Mouse (Mus musculus) heart, adult 2 months (tissue): ENCODE data around the gene Nbeal2. TPM values are rescaled to one million over a fixed set of nuclear protein-coding genes. Genes with fewer than 3 reads are reported as not detected.

Experiments
- DNase-seq, 2 experiments: peaks; one replicate each; pipeline ENCODE4 v3.0.0; 2021
- H3K27ac ChIP-seq: fragments of 200-600 bp; 2 replicates; pipeline ENCODE4 v1.8.1; 2022
- H3K27me3 ChIP-seq: fragments of 200-500 bp; 2 replicates; pipeline ENCODE4 v1.6.1; 2012; ENCODE audit warnings: mild to moderate bottlenecking, low read length, inconsistent platforms, mixed read lengths; ENCODE audit not compliant: control insufficient read depth, insufficient read depth
- H3K36me3 ChIP-seq: fragments of 200-500 bp; 2 replicates; pipeline ENCODE4 v1.6.1; 2012; ENCODE audit warnings: low read length, inconsistent platforms; ENCODE audit not compliant: control insufficient read depth, insufficient read depth
- H3K4me1 ChIP-seq: fragments of 200-500 bp; 2 replicates; pipeline ENCODE4 v1.6.1; 2011; ENCODE audit warnings: low read length; ENCODE audit not compliant: control insufficient read depth, insufficient read depth
- H3K4me3 ChIP-seq: fragments of 200-600 bp; 2 replicates; pipeline ENCODE4 v1.8.1; 2022
- H3K79me2 ChIP-seq: fragments of 200-500 bp; replicated peaks from 2 replicates; pipeline ENCODE4 v1.6.1; 2012; ENCODE audit warnings: mild to moderate bottlenecking, inconsistent platforms, low read length, moderate library complexity, mixed read lengths; ENCODE audit not compliant: control insufficient read depth, insufficient read depth
- H3K9ac ChIP-seq: fragments of 200-500 bp; 2 replicates; pipeline ENCODE4 v1.6.1; 2012; ENCODE audit warnings: low read depth, mild to moderate bottlenecking, control low read depth, inconsistent platforms, low read length, mixed read lengths
- CTCF ChIP-seq: fragments of 200-600 bp; IDR thresholded peaks from 2 replicates; pipeline ENCODE4 v1.8.1; 2022; ENCODE audit warnings: antibody characterized with exemption, mild to moderate bottlenecking, moderate library complexity
- EP300 ChIP-seq: fragments of 200-500 bp; IDR thresholded peaks from 2 replicates; pipeline ENCODE4 v1.6.1; 2011; ENCODE audit warnings: low read depth, low read length, control low read depth; ENCODE audit not compliant: insufficient read depth
- POLR2A ChIP-seq: fragments of 200-500 bp; IDR thresholded peaks from 2 replicates; pipeline ENCODE4 v1.6.1; 2011; ENCODE audit warnings: mild to moderate bottlenecking, low read depth, low read length, control low read depth; ENCODE audit not compliant: insufficient read depth
- WGBS: fragments of 180-500 bp; shearing (Covaris S2); methylation state at CpG from one replicate; pipeline ENCODE4 v1.1.7; 2018; 5-methylcytosine and 5-hydroxymethylcytosine counted together
- intact Hi-C: fragments of 180-260 bp; cut with DNase I; formaldehyde crosslinking; loops from one replicate; pipeline ENCODE4 v1.15.1; 2025
- polyA plus RNA-seq: library from polyadenylated mRNA; depleted of rRNA; stranded (reverse); fragments of >200 nt; gene quantifications from 2 replicates; pipeline ENCODE4 v1.2.3, GENCODE M21; 2012
- total RNA-seq, 2 experiments: library from RNA; stranded (reverse); gene quantifications; 2 replicates each; pipeline ENCODE4 v1.2.3; 2021

The Nbeal2 gene
- total and polyA plus RNA-seq, 3 experiments: 7.6 to 18.4 (median 8.5) TPM

GRCm38 (mm10) chr9:110696427-110696826, 42.5 kb upstream of the Nbeal2 start:
- Histone ChIP-seq H3K9ac (no peak overlapping the region), H3K27ac (no peak overlapping the region), H3K27me3 (no peaks in the 10 kb centered on the region), H3K4me3 (no peak overlapping the region), H3K4me1 (peaks cover 3% of the 10 kb centered on the region), H3K79me2 (no peaks in the 10 kb centered on the region), H3K36me3 (no peaks in the 10 kb centered on the region)
- intact Hi-C loops: no loop called here
- 93% methylated on average over 5 of the region's 5 CpGs for WGBS
- TF ChIP-seq POLR2A: no peak
- no peak for TF ChIP-seq EP300
- TF ChIP-seq CTCF: no peak
- DNase-seq: no peak

- Histone ChIP-seq H3K4me3 (no peak overlapping the region), H3K4me1 (peaks cover 3% of the 10 kb centered on the region), H3K79me2 (no peaks in the 10 kb centered on the region), H3K27ac (no peak overlapping the region), H3K27me3 (no peaks in the 10 kb centered on the region), H3K9ac (no peak overlapping the region), H3K36me3 (no peaks in the 10 kb centered on the region)
- DNase-seq: no peak
- intact Hi-C loops: no loop called here
- no peak for TF ChIP-seq POLR2A
- no peak for TF ChIP-seq EP300
- no peak for TF ChIP-seq CTCF
- 80% methylated on average over 4 of the region's 4 CpGs for WGBS
Observed at GRCm38 (mm10) chr9:110695165-110695755, 41.3 kb upstream of the Nbeal2 start.

- H3K4me3 ChIP-seq: no peak overlapping the region
- peak in 1 of 2 experiments; percentile 46 for DNase-seq
- H3K27me3 ChIP-seq: no peaks in the 10 kb centered on the region
- 69% methylated on average over 8 of the region's 8 CpGs for WGBS
- H3K79me2 ChIP-seq: no peaks in the 10 kb centered on the region; the same call in 1 of the 2 replicates
- H3K36me3 ChIP-seq: no peaks in the 10 kb centered on the region
- H3K27ac ChIP-seq: no peak overlapping the region; the same call in 1 of the 2 replicates
- intact Hi-C loops: no loop called here
- TF ChIP-seq EP300: no peak
- no peak for TF ChIP-seq CTCF
- no peak for TF ChIP-seq POLR2A
- H3K9ac ChIP-seq: peak overlapping the region; percentile 3; the same call in 1 of the 2 replicates
- H3K4me1 ChIP-seq: peaks cover 20% of the 10 kb centered on the region
Observed at GRCm38 (mm10) chr9:110689261-110689779, 35.4 kb upstream of the Nbeal2 start.

- Histone ChIP-seq H3K9ac (no peak overlapping the region), H3K79me2 (no peaks in the 10 kb centered on the region; the same call in 1 of the 2 replicates), H3K27ac (no peak overlapping the region), H3K4me3 (no peak overlapping the region), H3K27me3 (no peaks in the 10 kb centered on the region), H3K4me1 (peaks cover 33% of the 10 kb centered on the region), H3K36me3 (no peaks in the 10 kb centered on the region; the same call in none of the 2 replicates)
- no peak for DNase-seq
- TF ChIP-seq POLR2A (no peak), CTCF (no peak), EP300 (no peak)
- intact Hi-C loops: no loop called here
- WGBS: 59% methylated on average over 2 of the region's 2 CpGs
Observed at GRCm38 (mm10) chr9:110687846-110688245, 33.9 kb upstream of the Nbeal2 start.

- intact Hi-C loops: no loop called here
- DNase-seq: no peak
- no peak overlapping the region for H3K27ac ChIP-seq
- no peak overlapping the region for H3K9ac ChIP-seq
- H3K27me3 ChIP-seq: no peaks in the 10 kb centered on the region
- H3K79me2 ChIP-seq: no peaks in the 10 kb centered on the region; the same call in 1 of the 2 replicates
- peaks cover 36% of the 10 kb centered on the region for H3K4me1 ChIP-seq
- H3K36me3 ChIP-seq: no peaks in the 10 kb centered on the region; the same call in none of the 2 replicates
- WGBS: 86% methylated on average over 5 of the region's 5 CpGs
- TF ChIP-seq EP300 (no peak), POLR2A (no peak), CTCF (no peak)
- no peak overlapping the region for H3K4me3 ChIP-seq
Observed at GRCm38 (mm10) chr9:110687061-110687460, 33.1 kb upstream of the Nbeal2 start.

- H3K27ac ChIP-seq: no peak overlapping the region
- no peak for TF ChIP-seq POLR2A
- TF ChIP-seq EP300: no peak
- H3K36me3 ChIP-seq: no peaks in the 10 kb centered on the region; the same call in none of the 2 replicates
- intact Hi-C loops: no loop called here
- no peaks in the 10 kb centered on the region for H3K27me3 ChIP-seq
- H3K9ac ChIP-seq: no peak overlapping the region
- no peak for DNase-seq
- H3K79me2 ChIP-seq: no peaks in the 10 kb centered on the region; the same call in 1 of the 2 replicates
- WGBS: 64% methylated on average over 3 of the region's 3 CpGs
- H3K4me3 ChIP-seq: no peak overlapping the region
- peaks cover 39% of the 10 kb centered on the region for H3K4me1 ChIP-seq
Observed at GRCm38 (mm10) chr9:110686472-110686871, 32.5 kb upstream of the Nbeal2 start.
